Mouse (Mus musculus) stomach, postnatal 0 days (tissue): Measurements from ENCODE around the gene Adad2. TPM values are rescaled to one million over a fixed set of nuclear protein-coding genes. Genes with fewer than 3 reads are reported as not detected.

Experiments used
- ATAC-seq: fragments of 200-750 bp; cut with Nextera tagmentation; 2 replicates; pipeline ENCODE4 v1.8.0; 2017; ENCODE audit not compliant: low FRiP score, low TSS enrichment
- DNase-seq: peaks from one replicate; pipeline ENCODE4 v3.0.0-alpha.2; 2016; ENCODE audit warnings: low spot score
- H3K27ac ChIP-seq: fragments of 300-500 bp; sonication (generic); replicated peaks from 2 replicates; pipeline ENCODE4 v1.5.1; 2014; ENCODE audit warnings: mild to moderate bottlenecking, control low read depth
- H3K27me3 ChIP-seq: fragments of 300-500 bp; sonication (generic); 2 replicates; pipeline ENCODE4 v1.6.1; 2014; ENCODE audit warnings: low read length; ENCODE audit not compliant: control insufficient read depth, insufficient read depth
- H3K36me3 ChIP-seq: fragments of 300-500 bp; sonication (generic); 2 replicates; pipeline ENCODE4 v1.6.1; 2014; ENCODE audit warnings: low read length, mixed read lengths; ENCODE audit not compliant: control insufficient read depth, insufficient read depth
- H3K4me1 ChIP-seq: fragments of 300-500 bp; sonication (generic); replicated peaks from 2 replicates; pipeline ENCODE4 v1.6.1; 2014; ENCODE audit warnings: antibody characterized with exemption; ENCODE audit not compliant: control insufficient read depth, insufficient read depth
- H3K4me2 ChIP-seq: fragments of 300-500 bp; sonication (generic); replicated peaks from 2 replicates; pipeline ENCODE4 v1.6.1; 2014; ENCODE audit warnings: low read depth, mild to moderate bottlenecking, control low read depth, moderate library complexity
- H3K4me3 ChIP-seq: fragments of 300-500 bp; sonication (generic); 2 replicates; pipeline ENCODE4 v1.5.1; 2014; ENCODE audit warnings: low read depth, low read length, control low read depth
- H3K9ac ChIP-seq: fragments of 300-500 bp; sonication (generic); 2 replicates; pipeline ENCODE4 v1.6.1; 2014; ENCODE audit warnings: mild to moderate bottlenecking, low read length, control low read depth, mixed read lengths
- H3K9me3 ChIP-seq: fragments of 300-500 bp; sonication (generic); 2 replicates; pipeline ENCODE4 v1.6.1; 2016; ENCODE audit warnings: low read length; ENCODE audit not compliant: control insufficient read depth
- CTCF ChIP-seq: IDR thresholded peaks from 2 replicates; pipeline ENCODE4 v1.5.1; 2016; ENCODE audit warnings: antibody characterized with exemption, low read depth, mild to moderate bottlenecking, moderate library complexity
- EP300 ChIP-seq: optimal IDR thresholded peaks from 2 replicates; pipeline ENCODE3; 2016; ENCODE audit warnings: antibody characterized with exemption
- WGBS: fragments of 180-500 bp; shearing (Covaris S2); extraction: QIAGEN DNeasy Blood & Tissue Kit; methylation state at CpG from one replicate; pipeline ENCODE4 v1.1.7; 2014; 5-methylcytosine and 5-hydroxymethylcytosine counted together
- polyA plus RNA-seq: library from polyadenylated mRNA; unstranded; fragments of >200 nt; fragmentation: Nextera tagmentation; extraction: Ambion mirVana; gene quantifications from 2 replicates; pipeline ENCODE4 v1.2.1, GENCODE M21; 2015

Gene Adad2
- polyA plus RNA-seq, 1 experiment from 2014 or later: not detected

GRCm38 (mm10) chr8:119580441-119581161 is 31.9 kb upstream of the Adad2 start:
- ATAC-seq (no peak), DNase-seq (no peak)
- no peak for TF ChIP-seq EP300
- Histone ChIP-seq H3K9me3 (no peaks in the 10 kb centered on the region), H3K36me3 (no peaks in the 10 kb centered on the region), H3K27ac (no peak overlapping the region), H3K4me2 (no peak overlapping the region), H3K4me3 (no peak overlapping the region), H3K27me3 (no peaks in the 10 kb centered on the region), H3K4me1 (no peaks in the 10 kb centered on the region), H3K9ac (no peak overlapping the region)
- WGBS: 65% methylated on average over 5 of the region's 5 CpGs

GRCm38 (mm10) chr8:119585901-119586300 is 26.6 kb upstream of the Adad2 start:
- H3K9me3 ChIP-seq: no peaks in the 10 kb centered on the region
- H3K27me3 ChIP-seq: no peaks in the 10 kb centered on the region
- WGBS: 8% methylated on average over 21 of the region's 24 CpGs
- TF ChIP-seq CTCF: 0 out of 2 replicates have a peak, but pooled peaks have one; percentile 5
- no peak for TF ChIP-seq EP300
- peak overlapping the region; percentile 53; the same call in 1 of the 2 replicates for H3K27ac ChIP-seq
- DNase-seq: peak; percentile 76
- peak overlapping the region; percentile 56 for H3K9ac ChIP-seq
- peak; percentile 71 for ATAC-seq
- H3K4me1 ChIP-seq: no peaks in the 10 kb centered on the region
- H3K36me3 ChIP-seq: no peaks in the 10 kb centered on the region
- peak overlapping the region; percentile 33 for H3K4me3 ChIP-seq
- H3K4me2 ChIP-seq: peak overlapping the region; percentile 62

GRCm38 (mm10) chr8:119588321-119588720 is 24.2 kb upstream of the Adad2 start:
- Histone ChIP-seq H3K4me1 (no peaks in the 10 kb centered on the region), H3K27ac (no peak overlapping the region), H3K9ac (no peak overlapping the region), H3K4me3 (no peak overlapping the region), H3K36me3 (no peaks in the 10 kb centered on the region), H3K9me3 (no peaks in the 10 kb centered on the region), H3K27me3 (no peaks in the 10 kb centered on the region), H3K4me2 (no peak overlapping the region)
- ATAC-seq (no peak), DNase-seq (no peak)
- TF ChIP-seq EP300: no peak
- peak; percentile 44 for TF ChIP-seq CTCF
- WGBS: 67% methylated on average over 4 of the region's 4 CpGs

- Histone ChIP-seq H3K4me1 (no peaks in the 10 kb centered on the region), H3K27ac (no peak overlapping the region), H3K9ac (no peak overlapping the region), H3K27me3 (no peaks in the 10 kb centered on the region), H3K36me3 (no peaks in the 10 kb centered on the region), H3K4me3 (no peak overlapping the region), H3K4me2 (no peak overlapping the region), H3K9me3 (no peaks in the 10 kb centered on the region)
- no peak for TF ChIP-seq EP300
- TF ChIP-seq CTCF: no peak
- 29% methylated on average over 10 of the region's 10 CpGs for WGBS
- ATAC-seq (no peak), DNase-seq (no peak)
These were observed 23.7 kb upstream of the Adad2 start for GRCm38 (mm10) chr8:119588844-119589243.

GRCm38 (mm10) chr8:119590348-119590747 is 22.2 kb upstream of the Adad2 start:
- ATAC-seq: peak; percentile 46; the same call in 1 of the 2 replicates
- no peak overlapping the region for H3K4me3 ChIP-seq
- H3K4me2 ChIP-seq: no peak overlapping the region
- TF ChIP-seq CTCF (no peak), EP300 (no peak)
- WGBS: 68% methylated on average over 14 of the region's 14 CpGs
- H3K9ac ChIP-seq: no peak overlapping the region
- H3K27me3 ChIP-seq: no peaks in the 10 kb centered on the region
- H3K4me1 ChIP-seq: no peaks in the 10 kb centered on the region
- no peaks in the 10 kb centered on the region for H3K9me3 ChIP-seq
- H3K27ac ChIP-seq: no peak overlapping the region
- no peaks in the 10 kb centered on the region for H3K36me3 ChIP-seq
- DNase-seq: peak; percentile 51

- Histone ChIP-seq H3K4me2 (no peak overlapping the region), H3K27ac (no peak overlapping the region), H3K4me1 (no peaks in the 10 kb centered on the region), H3K4me3 (no peak overlapping the region), H3K36me3 (no peaks in the 10 kb centered on the region), H3K9me3 (no peaks in the 10 kb centered on the region), H3K9ac (no peak overlapping the region), H3K27me3 (no peaks in the 10 kb centered on the region)
- no peak for DNase-seq
- no peak for ATAC-seq
- WGBS: 82% methylated on average over 7 of the region's 7 CpGs
- TF ChIP-seq EP300 (no peak), CTCF (no peak)
These were observed 21.1 kb upstream of the Adad2 start for GRCm38 (mm10) chr8:119591456-119591855.
